Mouse (Mus musculus) megakaryocyte, embryonic 14.5 days (primary cell): Measurements from ENCODE around the gene Htr5a.

Experiments
- FLI1 ChIP-seq: IDR thresholded peaks from 2 replicates; pipeline ENCODE4 v1.6.1; 2012; ENCODE audit warnings: low read length, inconsistent platforms, mixed read lengths
- GATA1 ChIP-seq: IDR thresholded peaks from 3 replicates; pipeline ENCODE4 v1.6.1; 2012; ENCODE audit warnings: mixed read lengths, low read length, inconsistent platforms, borderline replicate concordance

- no peak for TF ChIP-seq GATA1
- no peak for TF ChIP-seq FLI1
These were observed 57.8 kb downstream of the Htr5a start for GRCm38 (mm10) chr5:27899756-27900155.
